Mouse (Mus musculus) liver, embryonic 14.5 days (tissue): ENCODE results near the gene Mbtd1.

Experiments used
- CTCF ChIP-seq: IDR thresholded peaks from 2 replicates; pipeline ENCODE4 v1.5.1; 2016; ENCODE audit warnings: antibody characterized with exemption, low read depth, control low read depth
- EP300 ChIP-seq: IDR thresholded peaks from 2 replicates; pipeline ENCODE4 v1.6.1; 2016; ENCODE audit warnings: antibody characterized with exemption, low read depth

DNA sequence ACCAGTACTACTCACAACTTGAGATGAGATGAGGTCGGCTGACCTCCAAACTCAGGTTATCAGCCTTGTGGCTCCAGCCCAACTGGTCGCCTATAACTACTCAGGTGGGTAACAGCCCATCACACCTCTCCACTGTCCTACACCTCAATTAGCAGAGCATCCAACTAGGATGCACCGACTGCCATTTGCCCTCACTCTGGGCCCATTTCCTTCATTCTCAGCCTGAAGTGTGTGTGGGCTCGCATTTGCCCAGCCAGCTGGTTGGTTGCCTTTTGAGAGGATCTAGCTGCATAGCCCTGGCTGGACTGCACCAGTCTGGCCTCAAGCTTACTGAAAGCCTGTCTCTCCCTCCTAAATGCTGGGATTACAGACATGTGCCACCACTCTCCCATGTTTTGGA, 72.1 kb downstream of the Mbtd1 start:
- TF ChIP-seq CTCF: no peak
- no peak for TF ChIP-seq EP300
